Mouse (Mus musculus): ENCODE measurements around the gene Dnajc30. TPM values are rescaled to one million over a fixed set of nuclear protein-coding genes. Genes with fewer than 3 reads are reported as not detected.

Gene Dnajc30
- polyA plus RNA-seq, 1 experiment from 2014 or later = 26.6 TPM

DNA sequence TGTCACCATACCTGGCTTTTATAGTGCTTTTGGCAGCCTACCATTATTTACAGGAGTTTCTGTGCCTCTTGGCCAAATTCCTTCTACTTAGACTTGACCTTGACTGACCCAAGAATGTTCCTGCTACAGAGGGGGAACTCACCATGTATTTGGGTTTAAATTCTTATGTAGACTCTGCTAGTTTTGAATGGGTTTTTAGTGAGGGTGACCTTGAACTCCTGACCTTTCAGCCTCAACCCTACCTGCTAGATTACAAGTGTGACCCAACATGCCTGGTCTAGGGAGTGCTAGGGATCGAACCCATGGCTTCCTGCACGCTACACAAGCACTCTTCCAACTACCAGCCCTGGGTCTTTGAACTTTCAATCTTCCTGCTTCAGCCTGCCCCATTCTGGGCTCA is 8.1 kb downstream of the Dnajc30 start:
- no peak overlapping the region for H3K9ac ChIP-seq (ENCODE audit: low read length)
- no peak overlapping the region for H3K4me3 ChIP-seq (ENCODE audit: low read depth, low read length)
- no peak overlapping the region for H3K4me2 ChIP-seq (ENCODE audit: low read depth)
- no peaks in the 10 kb centered on the region for H3K27me3 ChIP-seq (ENCODE audit: control insufficient read depth, insufficient read depth, low read length)
- H3K9me3 ChIP-seq (ENCODE audit: control insufficient read depth, low read length) = no peaks in the 10 kb centered on the region
- ATAC-seq (ENCODE audit: insufficient read depth, low FRiP score, low TSS enrichment) (no peak), DNase-seq (ENCODE audit: low spot score) (no peak)
- 93% methylated on average over 2 of the region's 2 CpGs for WGBS
- no peak overlapping the region for H3K27ac ChIP-seq (ENCODE audit: low read depth, low read length)
- peaks cover 5% of the 10 kb centered on the region; the same call in 1 of the 2 replicates for H3K36me3 ChIP-seq (ENCODE audit: control insufficient read depth, insufficient read depth, low read length)
- peaks cover 11% of the 10 kb centered on the region for H3K4me1 ChIP-seq (ENCODE audit: control insufficient read depth, insufficient read depth, low read length)

DNA sequence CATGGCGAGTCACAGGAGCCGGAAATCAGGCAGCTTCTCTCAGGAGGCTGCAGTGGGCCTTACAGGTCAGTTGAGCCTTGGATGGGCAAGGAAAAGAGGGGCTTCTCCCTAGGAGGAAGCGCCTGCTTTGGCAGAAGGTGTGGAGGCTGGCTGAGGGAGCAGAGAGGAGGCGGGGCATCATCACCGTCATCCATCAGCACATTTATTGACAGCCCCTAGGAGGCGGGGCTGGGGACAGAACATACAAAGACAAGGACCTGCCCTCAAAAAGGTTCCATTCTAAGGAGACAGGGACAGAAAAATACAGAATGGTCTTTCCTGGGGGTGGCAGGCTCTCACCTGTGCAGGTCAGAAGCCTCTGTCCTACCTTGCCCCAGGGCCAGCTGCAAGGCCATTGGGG is 8.7 kb downstream of the Dnajc30 start:
- Histone ChIP-seq H3K27ac (ENCODE audit: low read depth, low read length) (no peak overlapping the region), H3K9me3 (ENCODE audit: control insufficient read depth, low read length) (no peaks in the 10 kb centered on the region), H3K27me3 (ENCODE audit: control insufficient read depth, insufficient read depth, low read length) (no peaks in the 10 kb centered on the region), H3K36me3 (ENCODE audit: control insufficient read depth, insufficient read depth, low read length) (peaks cover 5% of the 10 kb centered on the region; the same call in 1 of the 2 replicates), H3K9ac (ENCODE audit: low read length) (no peak overlapping the region), H3K4me2 (ENCODE audit: low read depth) (no peak overlapping the region), H3K4me1 (ENCODE audit: control insufficient read depth, insufficient read depth, low read length) (peaks cover 11% of the 10 kb centered on the region), H3K4me3 (ENCODE audit: low read depth, low read length) (no peak overlapping the region)
- ATAC-seq (ENCODE audit: insufficient read depth, low FRiP score, low TSS enrichment) = no peak
- 58% methylated on average over 6 of the region's 6 CpGs for WGBS
- no peak for DNase-seq (ENCODE audit: low spot score)

DNA sequence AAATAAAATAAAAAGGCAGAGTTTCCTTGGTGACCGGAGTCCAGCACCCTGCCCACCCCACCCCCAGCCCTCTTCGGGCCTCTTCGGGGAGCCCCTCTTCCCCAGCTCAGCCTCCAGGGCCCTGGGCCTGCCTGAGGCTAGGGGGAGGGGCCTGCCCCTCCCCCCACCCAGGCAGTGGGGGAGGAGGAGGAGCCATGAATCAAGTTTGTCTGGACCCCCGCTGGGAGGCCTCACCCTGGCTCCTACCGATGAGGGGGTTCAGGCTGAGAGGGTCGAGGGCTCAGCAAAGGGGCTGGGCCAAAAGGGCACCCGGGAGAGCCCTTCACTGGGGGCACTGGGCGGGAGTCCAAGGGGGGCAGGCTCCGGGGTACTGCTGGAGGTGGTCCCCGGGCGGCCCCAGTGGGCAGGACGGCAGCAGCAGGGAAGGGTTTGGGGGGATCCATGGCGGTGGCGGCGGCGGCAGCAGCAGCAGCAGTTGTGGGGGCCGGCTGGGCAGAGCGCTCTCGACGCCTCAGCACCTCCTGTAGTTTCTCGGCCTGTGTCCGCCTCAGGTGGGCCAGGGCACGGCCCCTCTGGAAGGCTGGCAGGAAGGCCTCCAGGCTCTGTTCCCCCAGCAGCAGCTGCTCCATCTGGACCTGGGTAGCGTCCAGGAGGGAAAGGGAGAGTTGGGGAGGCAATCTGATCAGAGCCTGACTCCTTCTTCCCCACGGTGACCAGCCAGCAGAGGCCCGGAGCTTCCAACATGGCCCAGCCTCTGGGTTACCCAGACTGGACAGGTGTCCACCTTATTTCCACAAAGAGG is 9.5 kb downstream of the Dnajc30 start:
- Histone ChIP-seq H3K9ac (ENCODE audit: low read length) (no peak overlapping the region; the same call in 1 of the 2 replicates), H3K4me3 (ENCODE audit: low read depth, low read length) (no peak overlapping the region), H3K4me2 (ENCODE audit: low read depth) (0 out of 2 replicates have a peak overlapping the region, but pooled peaks have one; percentile 19), H3K27me3 (ENCODE audit: control insufficient read depth, insufficient read depth, low read length) (no peaks in the 10 kb centered on the region), H3K9me3 (ENCODE audit: control insufficient read depth, low read length) (no peaks in the 10 kb centered on the region), H3K27ac (ENCODE audit: low read depth, low read length) (no peak overlapping the region), H3K4me1 (ENCODE audit: control insufficient read depth, insufficient read depth, low read length) (peaks cover 11% of the 10 kb centered on the region), H3K36me3 (ENCODE audit: control insufficient read depth, insufficient read depth, low read length) (peaks cover 5% of the 10 kb centered on the region; the same call in 1 of the 2 replicates)
- ATAC-seq (ENCODE audit: insufficient read depth, low FRiP score, low TSS enrichment) = no peak
- peak; percentile 22 for DNase-seq (ENCODE audit: low spot score)
- 17% methylated on average over 26 of the region's 26 CpGs for WGBS

DNA sequence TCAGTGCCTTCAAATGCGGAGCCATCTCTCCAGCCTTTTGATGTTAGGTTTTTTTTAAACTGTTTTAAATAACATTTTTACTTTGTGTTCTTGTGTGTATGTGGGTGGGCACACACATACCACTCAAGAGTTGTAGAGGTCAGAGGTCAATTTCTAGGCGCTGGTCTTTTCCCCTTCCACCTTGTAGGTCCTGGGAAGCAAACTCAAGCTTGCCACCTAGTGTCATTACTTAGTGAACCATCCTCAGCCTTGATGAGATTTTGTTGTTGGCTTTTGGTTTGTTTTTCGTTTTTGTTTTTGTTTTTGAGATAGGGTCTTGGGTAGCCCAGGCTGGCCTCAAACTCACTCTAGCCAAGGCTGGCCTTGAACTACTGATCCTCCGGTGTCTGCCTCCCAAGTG is 11.7 kb downstream of the Dnajc30 start:
- Histone ChIP-seq H3K27me3 (ENCODE audit: control insufficient read depth, insufficient read depth, low read length) (no peaks in the 10 kb centered on the region), H3K27ac (ENCODE audit: low read depth, low read length) (no peak overlapping the region), H3K4me2 (ENCODE audit: low read depth) (no peak overlapping the region), H3K9ac (ENCODE audit: low read length) (no peak overlapping the region), H3K4me1 (ENCODE audit: control insufficient read depth, insufficient read depth, low read length) (peaks cover 11% of the 10 kb centered on the region), H3K4me3 (ENCODE audit: low read depth, low read length) (no peak overlapping the region), H3K36me3 (ENCODE audit: control insufficient read depth, insufficient read depth, low read length) (peaks cover 5% of the 10 kb centered on the region; the same call in 1 of the 2 replicates), H3K9me3 (ENCODE audit: control insufficient read depth, low read length) (no peaks in the 10 kb centered on the region)
- 72% methylated on average over 4 of the region's 4 CpGs for WGBS
- ATAC-seq (ENCODE audit: insufficient read depth, low FRiP score, low TSS enrichment) = no peak
- no peak for DNase-seq (ENCODE audit: low spot score)

DNA sequence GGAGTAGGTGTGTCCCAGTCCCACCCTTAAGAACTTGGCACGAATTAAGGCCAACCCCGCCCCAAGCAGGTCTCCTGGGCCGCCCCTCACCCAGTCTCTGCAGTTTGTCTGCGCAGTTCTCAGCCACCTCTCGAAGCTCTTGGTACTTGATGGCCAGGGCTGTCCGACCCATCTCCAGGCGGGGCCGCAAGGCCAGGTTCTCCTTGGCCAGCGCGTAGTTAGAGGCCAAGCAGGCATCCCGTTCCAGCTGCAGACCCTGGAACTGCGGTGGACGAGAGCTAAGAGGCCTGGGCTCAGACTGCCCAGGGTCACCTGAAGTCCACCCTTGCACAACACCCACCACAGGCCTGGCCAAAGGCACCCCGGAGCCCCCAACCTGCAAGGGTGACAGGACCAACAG is 12.4 kb downstream of the Dnajc30 start:
- no peaks in the 10 kb centered on the region for H3K9me3 ChIP-seq (ENCODE audit: control insufficient read depth, low read length)
- peaks cover 11% of the 10 kb centered on the region for H3K4me1 ChIP-seq (ENCODE audit: control insufficient read depth, insufficient read depth, low read length)
- H3K27ac ChIP-seq (ENCODE audit: low read depth, low read length) = no peak overlapping the region
- H3K4me2 ChIP-seq (ENCODE audit: low read depth) = peak overlapping the region; percentile 83
- H3K4me3 ChIP-seq (ENCODE audit: low read depth, low read length) = no peak overlapping the region; the same call in 1 of the 2 replicates
- H3K9ac ChIP-seq (ENCODE audit: low read length) = no peak overlapping the region
- H3K27me3 ChIP-seq (ENCODE audit: control insufficient read depth, insufficient read depth, low read length) = no peaks in the 10 kb centered on the region
- H3K36me3 ChIP-seq (ENCODE audit: control insufficient read depth, insufficient read depth, low read length) = peaks cover 5% of the 10 kb centered on the region; the same call in 1 of the 2 replicates
- no peak for ATAC-seq (ENCODE audit: insufficient read depth, low FRiP score, low TSS enrichment)
- no peak for DNase-seq (ENCODE audit: low spot score)
- 87% methylated on average over 14 of the region's 14 CpGs for WGBS

DNA sequence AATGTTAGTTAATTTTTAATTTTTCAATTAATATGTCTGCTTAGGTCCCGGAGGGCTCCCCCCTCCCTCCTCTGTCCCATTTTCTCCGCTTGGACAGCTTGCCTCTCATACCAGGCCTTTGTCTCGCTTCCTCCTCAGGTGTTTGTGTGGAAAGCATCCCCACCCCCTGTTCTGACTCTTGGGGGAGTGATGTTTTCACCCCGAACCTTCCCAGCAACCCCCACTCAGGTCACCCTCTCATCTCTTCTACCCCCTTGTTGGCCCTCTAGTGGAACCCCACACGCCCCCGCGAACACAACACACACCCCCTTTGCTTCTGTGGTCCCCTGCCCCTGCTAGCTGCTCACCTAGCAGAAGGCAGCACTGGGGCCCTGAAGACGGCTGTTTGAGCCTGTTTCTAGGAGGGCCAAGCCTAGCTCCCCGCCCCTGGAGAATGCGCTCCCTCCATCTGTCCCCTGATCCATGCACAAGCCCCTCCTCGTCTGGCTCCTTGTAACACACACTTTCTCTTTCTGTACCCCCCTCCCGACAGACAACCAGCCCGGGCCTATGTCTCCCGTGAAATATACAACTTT is 13.0 kb downstream of the Dnajc30 start:
- WGBS = 24% methylated on average over 14 of the region's 14 CpGs
- peak overlapping the region; percentile 97 for H3K4me3 ChIP-seq (ENCODE audit: low read depth, low read length)
- peaks cover 5% of the 10 kb centered on the region; the same call in 1 of the 2 replicates for H3K36me3 ChIP-seq (ENCODE audit: control insufficient read depth, insufficient read depth, low read length)
- H3K27ac ChIP-seq (ENCODE audit: low read depth, low read length) = no peak overlapping the region
- DNase-seq (ENCODE audit: low spot score) (peak; percentile 46), ATAC-seq (ENCODE audit: insufficient read depth, low FRiP score, low TSS enrichment) (0 out of 2 replicates have a peak, but pooled peaks have one; percentile 43)
- peaks cover 11% of the 10 kb centered on the region for H3K4me1 ChIP-seq (ENCODE audit: control insufficient read depth, insufficient read depth, low read length)
- peak overlapping the region; percentile 98 for H3K9ac ChIP-seq (ENCODE audit: low read length)
- no peaks in the 10 kb centered on the region for H3K9me3 ChIP-seq (ENCODE audit: control insufficient read depth, low read length)
- H3K4me2 ChIP-seq (ENCODE audit: low read depth) = peak overlapping the region; percentile 83
- no peaks in the 10 kb centered on the region for H3K27me3 ChIP-seq (ENCODE audit: control insufficient read depth, insufficient read depth, low read length)

DNA sequence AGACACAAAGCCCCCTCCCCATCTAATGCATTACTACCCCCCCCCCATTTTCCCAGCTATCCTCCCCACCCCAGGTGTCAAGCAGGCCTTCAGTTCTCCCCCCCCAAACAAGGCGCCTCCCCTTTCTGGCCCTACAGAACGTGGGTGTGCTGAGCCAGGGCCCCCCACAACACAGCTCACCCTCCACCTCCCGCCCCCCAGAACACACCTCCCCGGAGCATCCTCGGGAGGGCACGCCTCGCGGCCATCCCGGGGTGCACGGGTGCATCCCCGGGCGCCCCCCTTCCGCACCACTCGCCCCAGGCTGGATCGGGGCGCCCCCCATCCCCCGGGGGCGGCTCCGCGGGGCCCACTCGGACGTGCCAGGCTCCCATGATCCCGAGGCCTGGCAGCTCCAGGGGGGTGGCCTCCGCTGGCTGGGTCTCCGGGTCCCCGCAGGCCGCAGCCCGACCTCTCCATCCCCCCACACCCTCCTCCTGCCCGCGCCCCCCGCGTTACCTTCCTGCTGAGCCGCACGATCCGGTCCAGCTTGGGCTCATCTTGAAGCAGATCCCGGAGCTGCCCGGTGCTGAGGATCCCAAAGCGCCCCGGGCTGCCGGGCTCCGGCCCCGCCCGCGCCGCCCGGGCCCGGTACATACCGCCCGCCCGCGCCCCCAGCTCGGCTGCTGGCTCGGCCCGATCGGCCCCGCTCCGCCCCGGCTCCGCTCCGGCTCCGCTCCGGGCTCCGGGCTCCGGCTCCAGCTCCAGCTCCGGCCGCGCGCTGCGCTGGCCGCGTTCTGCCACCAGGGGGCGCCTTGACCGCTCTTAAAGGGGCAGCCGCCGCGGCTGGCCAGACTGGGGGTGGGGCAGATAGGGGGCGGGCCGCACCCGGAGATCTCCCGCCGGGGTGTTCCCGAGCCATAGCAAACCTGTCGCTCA is 13.8 kb downstream of the Dnajc30 start, which contains the start of gene Vps37d:
TSS of gene Vps37d (minus strand) at position 703 of the 918 bp plus-strand sequence.
- peak; percentile 86 for ATAC-seq (ENCODE audit: insufficient read depth, low FRiP score, low TSS enrichment)
- under 1% methylated on average over 37 of the region's 83 CpGs for WGBS
- no peaks in the 10 kb centered on the region for H3K27me3 ChIP-seq (ENCODE audit: control insufficient read depth, insufficient read depth, low read length)

DNA sequence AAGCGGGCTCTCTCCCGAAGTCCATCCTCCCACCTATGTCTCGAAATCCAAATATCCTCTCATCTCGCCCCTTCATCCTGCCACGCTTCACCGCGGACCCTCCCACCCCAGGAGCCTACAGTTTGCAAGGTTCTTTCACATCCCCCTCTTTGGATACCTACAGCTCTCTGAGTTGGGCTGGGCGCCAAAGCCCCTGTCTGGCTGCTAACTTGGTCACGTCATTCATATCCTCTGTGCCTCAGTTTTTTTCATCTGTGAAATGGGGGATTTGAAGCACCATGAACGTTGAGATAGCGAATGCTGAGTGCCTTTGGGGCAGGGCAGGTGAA is 14.4 kb downstream of the Dnajc30 start:
- Histone ChIP-seq H3K36me3 (ENCODE audit: control insufficient read depth, insufficient read depth, low read length) (no peaks in the 10 kb centered on the region), H3K4me3 (ENCODE audit: low read depth, low read length) (peak overlapping the region; percentile 97), H3K4me1 (ENCODE audit: control insufficient read depth, insufficient read depth, low read length) (peaks cover 7% of the 10 kb centered on the region), H3K27me3 (ENCODE audit: control insufficient read depth, insufficient read depth, low read length) (no peaks in the 10 kb centered on the region), H3K9me3 (ENCODE audit: control insufficient read depth, low read length) (no peaks in the 10 kb centered on the region), H3K27ac (ENCODE audit: low read depth, low read length) (no peak overlapping the region), H3K4me2 (ENCODE audit: low read depth) (peak overlapping the region; percentile 83), H3K9ac (ENCODE audit: low read length) (peak overlapping the region; percentile 98)
- peak; percentile 32 for ATAC-seq (ENCODE audit: insufficient read depth, low FRiP score, low TSS enrichment)
- no peak for DNase-seq (ENCODE audit: low spot score)
- 2% methylated on average over 11 of the region's 11 CpGs for whole genome bisulfite sequencing

More for the DNA sequence above, 13.8 kb downstream of the Dnajc30 start, which contains the start of gene Vps37d:
- peaks cover 2% of the 10 kb centered on the region; the same call in 1 of the 2 replicates for H3K36me3 ChIP-seq (ENCODE audit: control insufficient read depth, insufficient read depth, low read length)
- no peaks in the 10 kb centered on the region for H3K9me3 ChIP-seq (ENCODE audit: control insufficient read depth, low read length)
- peak within 1 kb of the TSS; percentile 97 for H3K4me3 ChIP-seq (ENCODE audit: low read depth, low read length)
- H3K9ac ChIP-seq (ENCODE audit: low read length) = peak within 1 kb of the TSS; percentile 98
- H3K4me2 ChIP-seq (ENCODE audit: low read depth) = peak within 1 kb of the TSS; percentile 83
- H3K4me1 ChIP-seq (ENCODE audit: control insufficient read depth, insufficient read depth, low read length) = peaks cover 11% of the 10 kb centered on the region
- peak; percentile 96 for DNase-seq (ENCODE audit: low spot score)
- peak within 1 kb of the TSS; percentile 60 for H3K27ac ChIP-seq (ENCODE audit: low read depth, low read length)
